Mouse (Mus musculus): ENCODE results near the gene Map6. TPM values are rescaled to one million over a fixed set of nuclear protein-coding genes. Genes with fewer than 3 reads are reported as not detected.

Map6 gene
- polyA plus RNA-seq, 1 experiment from 2014 or later, result 8.7 TPM

GRCm38 (mm10) chr7:99316207-99316606 lies 49.0 kb downstream of the Map6 start:
- no peaks in the 10 kb centered on the region for H3K27me3 ChIP-seq (ENCODE audit: control insufficient read depth, insufficient read depth, low read length)
- no peaks in the 10 kb centered on the region for H3K9me3 ChIP-seq (ENCODE audit: control insufficient read depth, low read length)
- no peak overlapping the region for H3K9ac ChIP-seq (ENCODE audit: low read length)
- H3K4me3 ChIP-seq (ENCODE audit: low read depth, low read length), result no peak overlapping the region
- DNase-seq (ENCODE audit: low spot score), result no peak
- 0 out of 2 replicates have a peak overlapping the region, but pooled peaks have one; percentile 40 for H3K27ac ChIP-seq (replicated peaks)
- H3K4me2 ChIP-seq (replicated peaks; ENCODE audit: low read depth), result no peak overlapping the region
- no peak for ATAC-seq (ENCODE audit: low FRiP score, low TSS enrichment)
- no peaks in the 10 kb centered on the region; the same call in 1 of the 2 replicates for H3K4me1 ChIP-seq (replicated peaks; ENCODE audit: control insufficient read depth, insufficient read depth)
- 65% methylated on average over 7 of the region's 7 CpGs for WGBS
- H3K36me3 ChIP-seq (ENCODE audit: control insufficient read depth, insufficient read depth, low read length), result no peaks in the 10 kb centered on the region
- TF ChIP-seq CTCF (IDR thresholded peaks at IDR 0.05; ENCODE audit: low read depth), result no peak
- no peak for TF ChIP-seq EP300 (optimal IDR thresholded peaks at IDR 0.05)

GRCm38 (mm10) chr7:99317475-99317874 lies 50.2 kb downstream of the Map6 start:
- H3K4me2 ChIP-seq (replicated peaks; ENCODE audit: low read depth), result no peak overlapping the region
- H3K27ac ChIP-seq (replicated peaks), result no peak overlapping the region
- no peaks in the 10 kb centered on the region; the same call in 1 of the 2 replicates for H3K4me1 ChIP-seq (replicated peaks; ENCODE audit: control insufficient read depth, insufficient read depth)
- no peak overlapping the region for H3K9ac ChIP-seq (ENCODE audit: low read length)
- no peaks in the 10 kb centered on the region for H3K27me3 ChIP-seq (ENCODE audit: control insufficient read depth, insufficient read depth, low read length)
- H3K4me3 ChIP-seq (ENCODE audit: low read depth, low read length), result no peak overlapping the region
- TF ChIP-seq EP300 (optimal IDR thresholded peaks at IDR 0.05) (no peak), CTCF (IDR thresholded peaks at IDR 0.05; ENCODE audit: low read depth) (no peak)
- no peak for ATAC-seq (ENCODE audit: low FRiP score, low TSS enrichment)
- H3K9me3 ChIP-seq (ENCODE audit: control insufficient read depth, low read length), result no peaks in the 10 kb centered on the region
- no peaks in the 10 kb centered on the region for H3K36me3 ChIP-seq (ENCODE audit: control insufficient read depth, insufficient read depth, low read length)
- no peak for DNase-seq (ENCODE audit: low spot score)
- 71% methylated on average over 7 of the region's 7 CpGs for WGBS

DNA sequence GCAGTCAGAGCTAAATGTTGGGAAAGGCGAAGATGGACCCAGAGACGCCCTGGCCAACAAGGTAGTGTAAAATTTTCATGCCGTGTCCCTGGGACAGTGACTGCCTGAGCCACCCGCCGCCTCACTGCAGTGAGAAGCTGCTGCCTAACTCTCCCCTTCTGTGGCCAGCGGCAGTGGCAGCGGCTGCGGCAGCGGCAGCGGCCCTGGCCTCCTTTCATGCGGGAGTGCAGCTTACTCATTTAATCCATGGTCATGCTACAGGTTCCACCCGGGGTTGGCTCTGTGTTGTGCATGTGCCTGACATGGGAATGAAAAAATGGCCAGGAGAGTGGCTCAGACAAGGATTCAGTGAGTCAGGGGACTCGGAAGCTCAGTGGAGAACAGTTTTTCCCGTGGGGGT lies 53.3 kb downstream of the Map6 start:
- no peak overlapping the region for H3K4me3 ChIP-seq (ENCODE audit: low read depth, low read length)
- TF ChIP-seq EP300 (optimal IDR thresholded peaks at IDR 0.05) (no peak), CTCF (IDR thresholded peaks at IDR 0.05; ENCODE audit: low read depth) (no peak)
- no peak overlapping the region for H3K27ac ChIP-seq (replicated peaks)
- H3K27me3 ChIP-seq (ENCODE audit: control insufficient read depth, insufficient read depth, low read length), result no peaks in the 10 kb centered on the region
- H3K4me1 ChIP-seq (replicated peaks; ENCODE audit: control insufficient read depth, insufficient read depth), result no peaks in the 10 kb centered on the region
- ATAC-seq (ENCODE audit: low FRiP score, low TSS enrichment) (no peak), DNase-seq (ENCODE audit: low spot score) (no peak)
- no peaks in the 10 kb centered on the region for H3K36me3 ChIP-seq (ENCODE audit: control insufficient read depth, insufficient read depth, low read length)
- H3K4me2 ChIP-seq (replicated peaks; ENCODE audit: low read depth), result no peak overlapping the region
- H3K9me3 ChIP-seq (ENCODE audit: control insufficient read depth, low read length), result no peaks in the 10 kb centered on the region
- WGBS, result 48% methylated on average over 14 of the region's 14 CpGs
- H3K9ac ChIP-seq (ENCODE audit: low read length), result no peak overlapping the region

- no peaks in the 10 kb centered on the region for H3K4me1 ChIP-seq (replicated peaks; ENCODE audit: control insufficient read depth, insufficient read depth)
- H3K27me3 ChIP-seq (ENCODE audit: control insufficient read depth, insufficient read depth, low read length), result no peaks in the 10 kb centered on the region
- no peak overlapping the region for H3K4me3 ChIP-seq (ENCODE audit: low read depth, low read length)
- no peaks in the 10 kb centered on the region for H3K36me3 ChIP-seq (ENCODE audit: control insufficient read depth, insufficient read depth, low read length)
- no peak for DNase-seq (ENCODE audit: low spot score)
- H3K9me3 ChIP-seq (ENCODE audit: control insufficient read depth, low read length), result no peaks in the 10 kb centered on the region
- H3K9ac ChIP-seq (ENCODE audit: low read length), result no peak overlapping the region
- no peak overlapping the region for H3K27ac ChIP-seq (replicated peaks)
- no peak for ATAC-seq (ENCODE audit: low FRiP score, low TSS enrichment)
- TF ChIP-seq EP300 (optimal IDR thresholded peaks at IDR 0.05) (no peak), CTCF (IDR thresholded peaks at IDR 0.05; ENCODE audit: low read depth) (no peak)
- no peak overlapping the region for H3K4me2 ChIP-seq (replicated peaks; ENCODE audit: low read depth)
- WGBS, result 85% methylated on average over 6 of the region's 6 CpGs
Observed at GRCm38 (mm10) chr7:99322691-99323320, 55.6 kb downstream of the Map6 start.

GRCm38 (mm10) chr7:99323321-99323700 lies 56.1 kb downstream of the Map6 start:
- no peak for DNase-seq (ENCODE audit: low spot score)
- Histone ChIP-seq H3K4me1 (replicated peaks; ENCODE audit: control insufficient read depth, insufficient read depth) (no peaks in the 10 kb centered on the region), H3K27me3 (ENCODE audit: control insufficient read depth, insufficient read depth, low read length) (no peaks in the 10 kb centered on the region), H3K27ac (replicated peaks) (no peak overlapping the region), H3K4me2 (replicated peaks; ENCODE audit: low read depth) (no peak overlapping the region), H3K4me3 (ENCODE audit: low read depth, low read length) (no peak overlapping the region), H3K36me3 (ENCODE audit: control insufficient read depth, insufficient read depth, low read length) (no peaks in the 10 kb centered on the region), H3K9ac (ENCODE audit: low read length) (no peak overlapping the region), H3K9me3 (ENCODE audit: control insufficient read depth, low read length) (no peaks in the 10 kb centered on the region)
- no peak for ATAC-seq (ENCODE audit: low FRiP score, low TSS enrichment)
- TF ChIP-seq CTCF (IDR thresholded peaks at IDR 0.05; ENCODE audit: low read depth), result no peak
- no peak for TF ChIP-seq EP300 (optimal IDR thresholded peaks at IDR 0.05)
- 89% methylated on average over 9 of the region's 9 CpGs for WGBS

- Histone ChIP-seq H3K27me3 (ENCODE audit: control insufficient read depth, insufficient read depth, low read length) (no peaks in the 10 kb centered on the region), H3K4me1 (replicated peaks; ENCODE audit: control insufficient read depth, insufficient read depth) (no peaks in the 10 kb centered on the region), H3K36me3 (ENCODE audit: control insufficient read depth, insufficient read depth, low read length) (no peaks in the 10 kb centered on the region), H3K27ac (replicated peaks) (no peak overlapping the region), H3K9me3 (ENCODE audit: control insufficient read depth, low read length) (no peaks in the 10 kb centered on the region), H3K4me3 (ENCODE audit: low read depth, low read length) (no peak overlapping the region), H3K9ac (ENCODE audit: low read length) (no peak overlapping the region), H3K4me2 (replicated peaks; ENCODE audit: low read depth) (no peak overlapping the region)
- DNase-seq (ENCODE audit: low spot score), result no peak
- no peak for ATAC-seq (ENCODE audit: low FRiP score, low TSS enrichment)
- TF ChIP-seq EP300 (optimal IDR thresholded peaks at IDR 0.05) (no peak), CTCF (IDR thresholded peaks at IDR 0.05; ENCODE audit: low read depth) (no peak)
- WGBS, result 19% methylated on average over 10 of the region's 10 CpGs
Observed at GRCm38 (mm10) chr7:99324810-99325209, 57.6 kb downstream of the Map6 start.
